Mouse (Mus musculus): Measurements from ENCODE around the gene Arhgef12.
A peak's percentile ranks its signal among the peaks of the same experiment; 100 is the strongest.
"Not testable (repeated sequence)": the region's sequence is repeated elsewhere in the genome, so short reads cannot be mapped to it uniquely, and the experiment has no call there.

The Arhgef12 gene

DNA sequence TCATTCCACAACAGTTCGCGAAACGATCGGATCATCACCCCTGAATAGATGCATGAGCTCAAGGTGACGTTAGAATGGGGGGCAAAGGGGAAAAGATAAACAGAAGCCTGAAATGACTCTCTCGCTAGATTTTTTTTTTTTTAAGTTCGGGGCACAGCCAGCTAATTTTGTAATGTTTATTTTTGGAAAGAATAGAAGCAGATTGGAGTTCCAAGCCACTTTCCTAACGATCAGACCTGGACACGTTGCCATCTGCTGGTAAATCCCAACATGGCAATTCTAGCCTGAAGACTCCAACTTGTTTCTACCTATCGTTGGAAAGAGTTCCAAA, at the start of gene Arhgef12:
TSS of gene Arhgef12 (minus strand) at position 53 of the 331 bp plus-strand sequence.
- DNase-seq: no peak

DNA sequence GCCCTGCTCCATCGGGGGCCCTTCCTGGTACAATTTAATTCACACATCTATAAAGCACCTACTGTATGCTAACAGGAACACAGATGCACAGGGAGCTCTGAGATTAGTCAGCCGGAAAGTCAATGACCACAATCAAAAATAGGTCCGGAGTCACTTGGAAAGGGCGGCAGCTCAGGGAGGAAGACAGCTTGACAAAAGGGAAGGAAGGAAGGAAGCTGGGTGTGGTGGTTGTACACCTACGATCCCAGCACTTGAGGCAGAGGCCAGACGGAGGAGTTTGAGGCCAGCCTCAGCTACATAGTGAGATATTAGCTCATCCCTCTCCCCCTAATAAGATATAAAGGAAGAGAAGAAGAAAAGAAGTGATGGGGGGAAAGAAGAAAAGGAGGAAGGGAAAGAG, 48.9 kb upstream of the Arhgef12 start:
- DNase-seq: no peak

DNA sequence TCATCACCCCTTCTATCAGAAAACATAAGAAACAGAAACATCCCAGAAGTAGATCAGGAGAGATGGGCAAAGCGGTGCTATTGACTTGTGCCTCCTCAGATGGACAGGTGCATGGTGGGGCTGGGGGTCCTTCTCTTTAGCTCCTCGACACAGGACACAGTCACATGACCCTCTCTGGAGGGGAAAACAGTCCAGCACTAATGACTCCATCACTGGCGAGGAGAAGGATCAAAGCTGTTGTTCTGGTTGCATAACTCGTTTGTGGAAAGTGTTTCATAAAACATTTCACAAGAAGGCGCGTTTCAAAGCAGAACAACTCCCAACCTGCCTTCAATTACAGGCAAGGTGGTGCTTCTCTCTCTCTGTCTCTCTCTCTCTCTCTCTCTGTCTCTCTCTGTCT, 44.7 kb upstream of the Arhgef12 start:
- no peak for DNase-seq

DNA sequence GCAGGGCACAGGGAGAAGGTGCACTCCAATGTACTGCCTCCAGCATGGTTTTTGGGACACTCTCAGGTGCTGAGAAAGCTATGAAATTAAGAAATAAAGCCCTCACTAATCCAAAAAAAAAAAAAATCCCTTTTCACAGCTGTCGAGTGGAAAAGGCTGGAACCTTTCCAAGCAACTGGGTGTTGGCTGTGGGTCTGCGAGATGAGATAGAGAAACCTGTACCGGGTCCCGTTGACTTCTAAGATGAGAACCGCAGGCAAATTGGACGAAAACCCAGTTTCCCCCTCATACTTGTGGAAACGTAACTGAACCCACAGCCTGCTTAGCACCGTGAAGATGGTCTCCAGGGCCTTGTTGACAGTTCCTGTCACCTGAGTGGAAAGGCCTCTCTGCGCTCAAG, 43.9 kb upstream of the Arhgef12 start:
- DNase-seq: no peak

DNA sequence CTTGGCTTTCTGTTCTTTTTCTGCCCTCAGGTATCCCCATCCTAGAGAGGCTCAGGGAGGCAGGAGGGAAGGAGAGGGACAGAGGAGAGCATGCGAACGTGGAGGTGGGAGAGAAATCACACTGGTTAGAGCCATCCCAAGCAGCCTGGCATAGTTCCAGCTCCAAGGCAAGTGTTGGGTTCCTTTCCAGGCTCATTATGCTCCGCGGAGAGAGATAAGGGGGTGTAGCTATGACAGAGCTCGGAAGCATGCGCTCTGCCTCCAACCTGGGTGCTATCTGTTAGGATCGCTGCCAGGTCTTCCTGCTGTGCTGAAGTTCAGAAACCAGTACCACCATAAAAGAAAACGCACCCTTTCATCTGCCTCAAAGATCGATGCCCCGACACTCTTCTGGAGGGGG, 43.0 kb upstream of the Arhgef12 start:
- DNase-seq: no peak

DNA sequence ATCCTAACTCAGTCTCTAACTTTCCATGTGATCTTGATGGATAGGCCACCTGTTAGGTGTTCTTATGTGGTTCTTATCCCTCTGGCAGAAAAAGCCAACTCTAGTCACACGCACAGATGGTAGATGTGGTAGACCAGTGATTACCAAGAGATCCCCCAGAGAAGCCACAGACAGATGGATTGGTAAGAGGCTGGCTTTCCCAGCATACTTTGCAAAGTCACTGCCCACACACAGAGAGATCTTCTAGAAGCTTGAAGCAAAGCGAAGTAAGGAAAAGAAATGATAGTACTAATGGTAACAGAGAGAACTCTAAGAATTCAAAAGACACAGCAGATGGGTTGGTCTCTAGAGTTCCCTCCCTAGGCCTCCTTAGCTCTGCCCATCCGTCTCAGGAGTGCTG, 42.5 kb upstream of the Arhgef12 start:
- DNase-seq: no peak

DNA sequence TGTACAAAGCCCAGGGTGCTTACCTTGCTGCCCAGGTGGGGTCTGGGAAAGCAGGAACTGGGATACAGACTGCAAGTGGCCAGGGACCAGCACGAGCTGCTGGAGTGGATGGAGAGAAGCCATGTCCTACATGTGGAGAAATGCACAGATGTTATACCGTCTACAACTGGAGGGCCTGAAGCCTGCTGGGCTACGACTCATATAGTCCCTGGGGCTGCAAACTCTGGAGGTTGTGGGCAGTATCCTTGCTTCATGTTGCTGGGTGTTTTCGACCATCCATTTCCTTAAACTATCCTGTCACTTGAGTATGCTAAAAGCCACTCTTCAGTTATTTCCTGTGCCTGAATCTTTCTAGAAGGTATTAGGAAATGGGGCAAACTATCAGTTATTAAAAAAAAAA, 38.2 kb upstream of the Arhgef12 start:
- DNase-seq: no peak

DNA sequence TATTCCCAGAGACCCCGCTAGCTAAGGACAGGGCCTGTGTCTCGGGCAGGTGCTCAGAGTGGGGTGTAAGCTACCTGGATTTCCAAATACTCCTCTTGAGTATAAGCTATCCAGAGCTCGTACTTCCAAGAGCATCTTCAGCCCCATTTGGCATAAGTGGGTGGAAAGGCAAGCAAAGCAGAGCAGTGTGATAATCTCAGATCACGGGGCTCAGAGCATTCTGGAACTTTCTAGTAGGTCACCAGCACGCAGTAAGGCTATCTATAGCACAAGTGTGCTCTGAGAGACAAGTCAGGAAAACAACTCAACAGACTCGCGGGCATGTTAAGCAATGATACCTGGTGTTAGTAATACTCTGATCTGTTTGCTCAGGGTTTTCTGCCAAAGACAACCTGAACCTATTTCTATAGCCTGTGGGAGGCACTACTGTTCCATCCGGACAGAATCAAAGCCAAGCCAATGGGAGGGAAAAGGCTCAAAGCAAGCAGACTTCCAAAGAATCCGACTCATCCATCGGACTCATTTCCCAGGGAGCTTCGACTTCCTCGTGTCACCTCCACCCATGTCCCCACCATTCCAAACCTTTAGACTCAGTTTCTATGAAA, 37.3 kb upstream of the Arhgef12 start:
- DNase-seq: no peak

DNA sequence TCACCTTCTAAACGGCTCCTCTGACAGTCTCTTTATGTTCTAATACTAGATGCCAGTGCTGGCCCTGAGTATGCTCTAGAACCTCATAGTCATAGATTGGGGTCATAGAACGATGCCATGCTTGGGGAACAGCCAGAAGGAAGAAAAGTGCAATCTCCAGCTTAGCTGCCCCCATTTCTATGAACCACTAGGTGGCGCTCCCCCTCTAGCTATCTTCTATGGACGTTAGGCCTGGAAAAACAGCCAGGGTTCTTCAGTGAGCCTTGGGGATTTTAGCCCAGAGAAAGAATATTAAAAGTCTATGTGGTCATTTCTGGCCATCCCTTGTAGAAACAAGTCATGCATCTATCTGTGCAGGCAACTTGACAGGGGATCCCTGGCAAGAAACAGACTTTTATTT, 34.8 kb upstream of the Arhgef12 start:
- peak; percentile 32 for DNase-seq

DNA sequence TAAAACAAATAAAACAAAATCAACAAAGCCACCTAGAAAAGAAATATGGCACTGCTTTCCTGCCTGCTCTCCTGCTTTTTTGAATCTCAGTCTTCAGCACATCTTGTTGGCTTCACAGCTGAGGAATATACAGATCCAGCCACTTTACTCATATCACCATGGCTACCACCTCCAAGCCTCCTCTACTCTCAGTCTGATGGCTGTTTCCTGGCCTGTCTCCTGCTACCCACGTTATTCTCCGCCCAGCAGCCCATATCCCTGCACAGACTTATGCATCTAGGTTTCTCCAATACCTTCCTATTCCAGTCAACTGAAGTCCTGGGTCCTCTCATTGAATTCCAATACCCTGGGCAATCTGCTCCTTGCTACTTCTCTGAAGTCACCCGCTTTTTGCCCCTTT, 26.5 kb upstream of the Arhgef12 start:
- DNase-seq: no peak

DNA sequence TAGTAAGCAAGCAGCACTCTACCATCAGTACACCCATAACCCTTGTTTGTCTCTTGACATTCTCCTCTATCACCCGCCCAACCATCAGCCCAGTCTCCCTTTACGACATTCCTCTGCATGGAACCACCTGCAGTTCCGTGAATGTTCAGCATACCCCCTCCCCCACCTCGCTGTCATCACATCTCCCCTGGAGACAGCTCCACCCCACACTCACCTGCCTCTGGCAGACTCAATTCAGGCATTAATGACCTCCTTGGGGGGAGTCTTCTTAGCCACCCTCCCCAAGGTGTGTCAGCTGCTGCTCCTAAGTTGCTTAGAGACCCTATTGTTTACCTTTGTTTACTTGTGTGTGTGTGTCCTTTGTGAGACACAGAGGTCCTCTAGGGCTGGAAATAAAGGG, 25.3 kb upstream of the Arhgef12 start:
- DNase-seq: no peak

DNA sequence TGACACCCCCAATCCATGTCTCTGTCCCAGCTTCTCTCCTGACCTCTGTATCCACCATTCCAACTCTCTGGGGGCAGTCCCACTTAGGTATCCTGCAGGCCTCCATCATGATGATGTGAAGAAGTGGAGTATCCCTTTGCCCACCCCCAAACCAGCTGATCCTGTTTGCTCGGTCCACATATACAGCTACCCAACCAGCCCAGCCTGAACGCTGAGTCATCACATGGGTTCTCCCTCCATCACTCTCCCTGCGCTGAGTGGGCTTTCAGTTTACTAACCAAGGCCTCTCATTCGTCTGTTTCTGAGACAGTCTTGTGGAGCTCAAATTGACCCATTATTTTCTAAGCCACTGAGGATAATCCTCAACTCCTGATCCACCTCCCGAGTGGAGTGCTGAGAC, 24.9 kb upstream of the Arhgef12 start:
- no peak for DNase-seq

DNA sequence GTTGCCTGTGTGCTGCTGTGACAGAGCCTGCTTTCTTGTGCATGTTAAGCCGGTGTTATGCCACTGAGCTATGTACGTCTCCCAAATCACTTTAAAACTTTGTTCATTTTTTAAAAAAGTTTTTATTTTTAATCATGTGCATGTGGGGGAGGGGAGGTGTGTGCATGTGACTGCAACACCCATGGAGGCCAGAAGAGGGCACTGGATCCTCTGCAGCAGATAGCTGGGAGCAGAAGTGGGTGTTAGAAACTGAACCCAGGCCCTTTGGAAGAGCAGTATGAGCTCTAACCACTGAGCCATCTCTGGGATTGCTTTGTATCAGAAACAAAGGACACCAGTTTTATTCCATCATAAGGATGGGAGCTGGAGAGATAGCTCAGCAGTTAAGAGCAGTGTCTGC, 23.6 kb upstream of the Arhgef12 start:
- DNase-seq: no peak

DNA sequence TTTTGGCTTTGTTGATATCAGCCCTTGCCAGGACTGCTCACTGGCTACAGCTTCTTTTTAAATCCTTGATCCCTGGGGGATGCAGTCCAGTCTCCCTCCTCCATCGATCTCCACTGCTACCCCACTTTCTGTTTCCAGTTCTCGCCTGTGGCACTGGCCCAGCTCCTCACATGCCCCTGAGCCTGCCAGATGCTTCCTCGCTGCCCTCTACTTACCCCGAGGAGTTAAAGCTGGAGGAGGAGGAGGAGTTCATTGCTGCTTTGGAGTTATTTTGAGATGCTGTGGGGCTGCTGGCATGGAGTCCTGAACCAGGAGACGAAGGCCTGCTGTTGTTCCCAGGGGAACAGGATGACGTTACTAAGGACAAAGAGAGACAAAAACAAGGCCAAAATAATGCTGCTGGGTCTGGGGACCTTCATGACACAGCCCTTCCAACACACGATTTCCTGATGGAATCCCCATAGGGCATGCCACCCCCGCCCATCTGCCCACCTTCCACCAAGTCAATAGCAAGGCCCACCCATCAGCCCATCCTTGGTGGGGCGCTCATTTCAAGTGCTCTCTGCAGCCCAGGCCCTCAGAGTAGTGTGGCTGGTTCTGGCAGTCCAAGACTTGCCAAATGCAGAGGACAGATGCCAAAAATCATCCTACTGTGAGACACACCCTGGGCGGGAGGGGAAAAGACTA, 20.2 kb upstream of the Arhgef12 start:
- no peak for DNase-seq

DNA sequence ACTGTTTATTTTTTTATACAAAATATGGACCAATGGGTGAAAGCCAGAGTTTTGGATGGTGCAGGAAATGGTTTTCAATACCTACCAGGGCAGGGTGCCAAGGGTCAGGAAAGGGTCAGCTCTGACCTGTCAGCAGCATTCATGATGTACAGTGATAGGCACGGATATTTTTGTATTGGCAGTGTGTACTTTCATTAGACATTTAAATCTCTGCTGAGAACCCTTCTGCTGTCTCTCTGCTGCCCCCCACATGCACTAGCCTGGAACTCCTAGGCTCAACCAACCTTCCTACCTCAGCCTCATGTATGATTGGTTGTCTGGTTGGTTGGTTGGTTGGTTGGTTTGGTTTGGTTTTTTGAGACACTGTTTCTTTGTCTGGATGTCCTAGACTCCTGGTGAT, 15.3 kb upstream of the Arhgef12 start:
- DNase-seq: no peak

DNA sequence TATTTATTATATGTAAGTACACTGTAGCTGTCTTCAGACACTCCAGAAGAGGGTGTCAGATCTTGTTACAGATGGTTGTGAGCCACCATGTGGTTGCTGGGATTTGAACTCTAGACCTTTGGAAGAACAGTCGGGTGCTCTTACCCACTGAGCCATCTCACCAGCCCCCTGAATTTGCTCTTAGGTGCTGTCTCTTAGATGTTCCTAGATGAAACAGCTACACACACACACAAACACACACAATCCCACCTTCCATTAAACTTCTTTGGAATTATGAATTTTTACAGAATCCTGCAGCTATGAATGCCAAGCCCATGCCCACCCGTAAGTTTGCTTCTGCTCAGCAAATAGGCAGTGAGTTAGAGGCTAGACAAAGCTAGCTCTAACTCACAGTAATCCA, 14.9 kb upstream of the Arhgef12 start:
- not testable (repeated sequence) for DNase-seq

DNA sequence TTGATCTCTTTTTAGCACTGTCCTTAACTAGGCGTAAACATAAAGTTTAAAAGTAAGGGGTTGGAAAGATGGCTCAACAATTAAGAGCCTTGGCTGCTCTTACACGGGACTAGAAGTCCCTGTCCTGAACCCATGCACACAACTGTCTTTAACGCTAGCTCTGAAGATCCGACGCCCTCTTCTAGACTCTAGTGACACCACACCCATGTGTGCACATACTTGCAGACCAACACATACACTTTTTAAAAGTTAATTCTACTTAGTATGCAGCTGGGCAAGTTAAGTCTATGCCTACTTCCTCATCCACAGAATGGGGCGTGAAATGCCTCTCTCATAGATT, 9.9 kb upstream of the Arhgef12 start:
- DNase-seq: no peak

DNA sequence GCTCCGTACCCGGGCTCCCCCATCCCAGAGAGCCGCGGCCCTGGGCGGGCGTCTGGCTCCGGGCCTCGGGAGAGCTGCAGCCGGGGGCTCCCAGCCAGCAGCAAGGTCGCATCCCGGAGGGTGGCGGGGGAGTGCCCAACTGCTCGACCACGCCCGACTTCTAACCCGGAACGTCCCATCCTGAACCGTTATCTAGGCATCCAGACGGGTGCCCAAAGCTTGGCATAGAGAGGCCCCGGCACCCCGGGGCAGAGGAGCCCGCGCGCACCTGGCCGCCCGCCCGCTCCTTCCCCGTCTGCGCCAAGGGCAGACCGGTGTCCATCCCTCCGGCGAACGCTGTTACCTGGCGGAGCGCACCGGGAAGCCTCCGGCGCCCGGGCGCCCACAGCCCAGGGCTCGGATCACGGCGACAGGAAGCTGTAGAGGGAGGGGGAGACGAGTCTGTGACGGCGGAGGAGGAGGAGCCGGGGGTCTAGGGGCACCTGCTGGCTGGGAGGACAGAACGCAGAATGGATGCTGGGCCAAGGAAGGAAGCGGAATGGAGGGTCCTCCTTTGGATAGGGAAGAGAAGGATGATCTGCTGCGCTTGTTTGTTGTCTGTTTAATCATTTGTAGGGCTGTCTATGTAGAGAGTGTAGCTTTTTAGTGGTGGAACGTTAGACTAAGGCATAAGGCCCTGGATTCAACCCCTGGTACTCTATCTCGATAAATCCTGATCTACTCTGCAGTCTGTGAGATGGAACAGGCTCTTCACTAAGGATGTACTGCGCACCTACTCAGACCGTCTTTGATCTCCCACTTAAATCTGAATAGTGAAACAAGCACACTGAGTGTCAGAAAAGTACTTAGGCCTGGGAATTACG, 9.3 kb upstream of the Arhgef12 start, which contains the start of gene Tmem136:
TSS of gene Tmem136 (minus strand) at position 437 of the 863 bp plus-strand sequence.
- DNase-seq: peak; percentile 22

DNA sequence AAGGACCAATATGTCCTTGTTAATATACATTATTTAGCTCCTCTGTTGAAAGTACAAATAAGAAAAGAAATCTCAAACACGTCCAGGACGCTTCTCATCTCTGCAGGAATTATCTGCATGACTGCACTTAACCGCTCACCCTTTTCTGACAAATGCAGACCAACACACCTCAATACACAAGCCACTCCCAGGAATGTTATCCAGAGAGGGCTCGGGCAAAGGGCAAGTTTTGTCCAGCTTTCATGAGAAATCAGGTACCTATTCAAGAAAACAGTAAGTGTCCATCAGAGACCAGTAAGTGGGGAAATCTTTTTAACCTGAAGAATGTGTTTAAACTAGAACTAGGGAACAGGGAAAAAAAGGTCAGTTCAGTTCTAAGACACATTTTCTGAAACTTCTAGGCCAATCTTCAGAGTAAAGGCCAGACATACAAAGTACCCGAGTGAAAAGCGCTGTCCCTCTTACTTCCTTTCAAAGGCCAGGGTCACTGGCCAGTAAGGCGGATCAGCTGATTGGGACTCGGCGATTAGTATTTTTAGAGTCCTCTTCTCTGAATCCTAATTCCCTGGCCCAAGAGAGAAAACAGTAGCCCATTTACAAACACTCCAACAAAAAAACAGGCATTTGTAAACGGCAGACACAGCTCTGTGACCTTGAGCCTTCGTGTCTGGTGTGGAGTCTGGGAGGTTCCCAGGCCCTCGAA, 8.5 kb upstream of the Arhgef12 start:
- DNase-seq: no peak

DNA sequence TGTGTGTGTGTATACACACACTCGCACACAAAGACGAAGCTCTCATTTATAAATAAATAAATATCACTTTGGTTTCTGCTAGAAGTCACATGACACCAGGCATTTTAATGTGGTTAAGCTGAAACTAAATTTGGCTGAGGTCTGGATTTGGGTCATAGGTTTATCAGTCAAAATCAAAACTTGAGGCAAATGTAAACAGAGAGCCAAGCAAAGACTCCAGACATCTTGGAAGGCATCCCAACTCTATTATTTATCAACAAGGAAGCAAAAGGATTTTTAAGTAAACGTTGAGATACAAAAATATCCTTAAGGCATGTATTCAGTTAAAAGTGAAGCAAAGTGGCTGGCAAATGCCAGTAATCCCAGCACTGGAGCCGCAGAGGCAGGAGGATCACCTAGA, 7.8 kb upstream of the Arhgef12 start:
- no peak for DNase-seq

DNA sequence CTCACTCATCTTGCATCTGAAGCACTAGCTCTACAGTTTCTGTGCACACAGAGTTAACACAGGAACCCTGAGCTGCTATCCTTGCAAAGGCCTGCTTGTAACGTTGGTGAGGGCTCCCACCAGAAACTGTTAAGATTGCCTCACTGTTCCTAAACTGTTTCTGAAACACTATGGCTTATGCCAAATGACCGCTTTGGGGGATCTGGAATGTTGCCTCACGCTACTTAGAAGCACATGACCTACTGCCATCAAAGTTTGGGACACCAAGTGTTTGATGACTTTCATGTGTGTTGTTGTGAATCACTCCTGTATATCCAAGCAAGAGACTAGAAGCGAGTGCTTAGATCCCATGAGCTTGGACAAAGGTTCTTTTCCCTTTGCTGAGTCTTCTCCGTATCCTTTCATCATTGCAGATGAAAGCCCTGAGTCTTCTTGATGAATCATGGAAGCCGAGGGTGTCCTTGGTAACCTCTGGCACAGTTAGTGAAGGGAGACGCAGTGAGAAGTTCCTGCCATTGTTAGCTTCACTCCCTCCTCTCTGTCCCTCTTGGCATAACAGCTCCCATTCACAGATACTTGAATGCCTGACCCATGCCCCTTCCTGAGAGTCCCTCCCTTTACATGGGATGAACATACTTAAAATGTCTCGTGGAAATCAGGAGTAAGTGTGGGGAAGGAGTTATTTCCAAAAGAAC, 3.4 kb upstream of the Arhgef12 start:
- DNase-seq: no peak

DNA sequence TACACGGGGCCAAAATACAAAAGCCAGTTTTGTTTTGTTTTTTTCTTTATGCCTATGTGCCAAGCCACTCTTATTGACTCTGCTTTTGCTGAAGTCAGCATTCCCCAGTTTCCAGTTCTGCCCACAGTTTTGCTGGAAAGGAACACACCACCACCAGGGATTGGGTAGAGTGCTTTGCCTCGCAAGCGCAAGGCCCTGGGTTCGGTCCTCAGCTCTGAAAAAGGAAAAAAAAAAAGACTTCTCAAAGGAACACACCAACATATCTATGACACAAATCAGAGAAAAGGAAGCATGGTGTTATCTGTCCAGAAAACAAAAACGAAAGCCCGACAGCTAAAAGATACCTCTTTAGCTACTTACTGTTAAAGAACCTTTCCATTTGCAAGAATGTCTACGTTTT, 2.1 kb upstream of the Arhgef12 start:
- DNase-seq: no peak

DNA sequence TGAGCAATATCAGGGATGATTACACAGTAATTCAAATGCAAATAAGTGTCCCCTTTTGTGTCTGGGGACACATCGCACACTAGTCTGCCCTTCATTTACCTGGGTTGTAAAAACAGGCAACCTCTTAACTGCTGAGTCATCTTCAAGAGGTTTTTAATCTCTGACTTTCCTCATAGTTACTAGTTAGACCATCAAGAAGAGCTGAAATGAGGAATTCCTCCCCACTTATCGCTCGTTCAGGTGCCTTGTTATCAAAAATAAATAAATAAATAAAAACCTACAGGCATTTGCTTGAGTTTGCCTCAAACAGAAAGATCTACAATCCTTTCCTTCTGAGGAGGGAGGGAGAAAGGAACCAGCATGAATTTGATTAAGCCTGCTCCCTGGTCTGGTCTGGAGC, 1.7 kb upstream of the Arhgef12 start:
- no peak for DNase-seq

Data from thymus, postnatal 25 days (tissue).